Mouse (Mus musculus) lung, embryonic 16.5 days (tissue): ENCODE data around the gene Usp54. TPM values are rescaled to one million over a fixed set of nuclear protein-coding genes. Genes with fewer than 3 reads are reported as not detected.
"Not testable (repeated sequence)": the region's sequence is repeated elsewhere in the genome, so short reads cannot be mapped to it uniquely, and the experiment has no call there.

Source experiments
- ATAC-seq: fragments of 200-750 bp; cut with Nextera tagmentation; 2 replicates; pipeline ENCODE4 v1.8.0; 2017; ENCODE audit warnings: low read depth, mild to moderate bottlenecking, moderate library complexity
- H3K27ac ChIP-seq: fragments of 300-500 bp; sonication (generic); 2 replicates; pipeline ENCODE4 v1.5.1; 2014; ENCODE audit warnings: mild to moderate bottlenecking, control low read depth, low read length
- H3K27me3 ChIP-seq: fragments of 300-500 bp; sonication (generic); 2 replicates; pipeline ENCODE4 v1.6.1; 2014; ENCODE audit warnings: low read depth, low read length, mixed read lengths; ENCODE audit not compliant: control insufficient read depth, insufficient read depth
- H3K36me3 ChIP-seq: fragments of 300-500 bp; sonication (generic); 2 replicates; pipeline ENCODE4 v1.6.1; 2014; ENCODE audit warnings: low read length; ENCODE audit not compliant: control insufficient read depth, insufficient read depth
- H3K4me1 ChIP-seq: fragments of 300-500 bp; sonication (generic); replicated peaks from 2 replicates; pipeline ENCODE4 v1.6.1; 2014; ENCODE audit warnings: low read length, mixed read lengths; ENCODE audit not compliant: control insufficient read depth, insufficient read depth
- H3K4me2 ChIP-seq: fragments of 300-500 bp; sonication (generic); 2 replicates; pipeline ENCODE4 v1.6.1; 2014; ENCODE audit warnings: low read depth, low read length, control low read depth
- H3K4me3 ChIP-seq: fragments of 300-500 bp; sonication (generic); 2 replicates; pipeline ENCODE4 v1.5.1; 2014; ENCODE audit warnings: mild to moderate bottlenecking, low read length, control low read depth
- H3K9ac ChIP-seq: fragments of 300-500 bp; sonication (generic); 2 replicates; pipeline ENCODE4 v1.6.1; 2014; ENCODE audit warnings: low read length, control low read depth
- H3K9me3 ChIP-seq: fragments of 300-500 bp; sonication (generic); 2 replicates; pipeline ENCODE4 v1.6.1; 2016; ENCODE audit warnings: low read length; ENCODE audit not compliant: control insufficient read depth
- WGBS: fragments of 180-500 bp; shearing (Covaris S2); extraction: QIAGEN DNeasy Blood & Tissue Kit; methylation state at CpG from one replicate; pipeline ENCODE4 v1.1.7; 2014; 5-methylcytosine and 5-hydroxymethylcytosine counted together
- polyA plus RNA-seq: library from polyadenylated mRNA; unstranded; fragments of >200 nt; fragmentation: Nextera tagmentation; extraction: Ambion mirVana; gene quantifications from 2 replicates; pipeline ENCODE4 v1.2.1, GENCODE M21; 2015

Gene Usp54
- polyA plus RNA-seq, 1 experiment from 2014 or later: 8.1 TPM

DNA sequence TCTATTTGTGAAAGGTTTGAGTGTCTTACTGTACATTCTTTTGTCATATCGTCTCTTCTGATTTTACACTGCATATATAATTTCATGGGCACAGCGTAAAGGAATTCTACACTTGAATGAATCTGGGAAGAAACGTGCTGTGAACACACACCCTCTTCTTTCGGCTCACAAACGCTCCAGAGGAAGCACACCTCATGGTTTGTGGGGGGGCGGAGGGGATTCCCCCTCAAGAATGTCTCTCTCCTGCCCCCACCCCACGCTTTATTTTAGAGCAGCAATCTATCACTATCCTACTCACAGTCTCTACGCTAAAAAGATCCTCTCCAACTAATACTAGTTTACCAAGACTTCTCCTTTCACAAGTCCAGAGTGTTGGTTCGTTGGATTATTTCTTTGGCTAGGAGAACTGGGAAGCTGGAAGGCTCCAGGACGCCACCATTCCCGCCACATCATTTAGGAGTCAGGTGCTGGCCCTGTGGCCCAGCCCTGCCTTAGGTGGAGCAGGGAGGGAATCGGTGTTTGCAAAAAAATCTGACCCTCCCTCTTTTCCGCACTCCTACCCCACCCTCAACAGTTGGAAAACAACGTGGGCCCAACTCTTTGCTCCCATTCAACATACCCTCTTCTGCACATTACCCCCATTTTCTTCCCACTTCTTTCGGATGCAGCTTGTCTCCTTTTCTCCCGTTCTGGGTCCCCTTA, 794 bp downstream of the Usp54 start:
- Histone ChIP-seq H3K9me3 (no peaks in the 10 kb centered on the region), H3K4me1 (peaks cover 12% of the 10 kb centered on the region), H3K4me3 (peak overlapping the region; percentile 86), H3K27me3 (no peaks in the 10 kb centered on the region), H3K4me2 (peak overlapping the region; percentile 79), H3K27ac (peak overlapping the region; percentile 79), H3K36me3 (no peaks in the 10 kb centered on the region), H3K9ac (peak overlapping the region; percentile 94)
- ATAC-seq: peak; percentile 64
- 3% methylated on average over 16 of the region's 16 CpGs for WGBS

DNA sequence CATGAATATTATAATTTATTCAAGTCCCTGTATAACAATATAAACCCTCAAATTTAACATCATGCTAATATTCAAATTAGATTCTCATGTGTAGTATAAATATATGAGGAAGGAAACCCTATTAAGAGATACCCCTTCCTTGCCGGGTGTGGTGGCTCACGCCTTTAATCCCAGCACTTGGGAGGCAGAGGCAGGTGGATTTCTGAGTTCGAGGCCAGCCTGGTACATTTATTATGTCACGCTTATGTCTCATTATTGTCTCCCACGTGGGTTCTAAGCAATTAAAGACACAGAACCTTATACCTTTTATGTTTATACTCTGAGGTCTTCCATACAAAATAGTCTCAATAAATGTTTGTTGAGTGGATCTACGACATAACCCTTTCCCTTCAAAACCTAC, 2.2 kb downstream of the Usp54 start:
- Histone ChIP-seq H3K27me3 (no peaks in the 10 kb centered on the region), H3K36me3 (no peaks in the 10 kb centered on the region), H3K4me2 (no peak overlapping the region), H3K4me1 (peaks cover 12% of the 10 kb centered on the region), H3K4me3 (no peak overlapping the region), H3K9me3 (no peaks in the 10 kb centered on the region), H3K27ac (no peak overlapping the region), H3K9ac (no peak overlapping the region)
- no peak for ATAC-seq
- WGBS: 91% methylated on average over 6 of the region's 6 CpGs

DNA sequence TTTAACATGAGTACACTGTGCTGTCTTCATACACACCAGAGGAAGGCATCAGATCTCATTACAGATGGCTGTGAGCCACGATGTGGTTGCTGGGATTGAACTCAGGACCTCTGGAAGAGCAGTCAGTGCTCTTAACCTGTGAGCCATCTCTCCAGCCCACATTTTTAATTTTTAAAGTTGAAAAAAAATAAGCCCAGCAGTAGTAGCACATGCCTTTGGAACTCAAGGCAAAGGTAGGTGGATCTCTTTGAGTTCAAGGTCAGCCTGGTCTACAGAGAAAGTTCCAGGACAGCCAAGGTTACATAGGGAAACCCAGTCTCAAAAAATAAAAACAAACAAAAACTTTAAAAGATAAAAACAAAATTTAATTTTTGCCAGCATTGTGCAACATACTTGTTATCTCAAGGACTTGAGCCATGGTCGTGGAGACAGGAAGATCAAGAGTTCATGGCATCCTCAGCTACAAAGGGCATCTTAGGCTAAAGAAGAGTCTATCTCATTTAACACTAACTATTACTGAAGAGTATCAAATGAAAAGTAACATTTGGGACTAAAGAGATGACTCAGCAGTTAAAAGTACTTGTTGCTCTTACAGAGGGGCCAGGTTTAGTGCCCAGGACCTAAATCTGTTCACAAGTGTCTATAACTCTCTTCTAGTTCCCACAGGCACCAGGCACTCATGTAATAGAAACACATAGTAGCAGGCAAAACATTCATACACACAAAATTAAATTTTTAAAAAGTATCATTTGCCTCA, 2.9 kb downstream of the Usp54 start:
- Histone ChIP-seq H3K4me2 (no peak overlapping the region), H3K27me3 (no peaks in the 10 kb centered on the region), H3K4me3 (no peak overlapping the region), H3K27ac (no peak overlapping the region), H3K9ac (no peak overlapping the region), H3K4me1 (peaks cover 12% of the 10 kb centered on the region), H3K36me3 (no peaks in the 10 kb centered on the region), H3K9me3 (no peaks in the 10 kb centered on the region)
- ATAC-seq: no peak
- WGBS: 62% methylated on average over 2 of the region's 2 CpGs

DNA sequence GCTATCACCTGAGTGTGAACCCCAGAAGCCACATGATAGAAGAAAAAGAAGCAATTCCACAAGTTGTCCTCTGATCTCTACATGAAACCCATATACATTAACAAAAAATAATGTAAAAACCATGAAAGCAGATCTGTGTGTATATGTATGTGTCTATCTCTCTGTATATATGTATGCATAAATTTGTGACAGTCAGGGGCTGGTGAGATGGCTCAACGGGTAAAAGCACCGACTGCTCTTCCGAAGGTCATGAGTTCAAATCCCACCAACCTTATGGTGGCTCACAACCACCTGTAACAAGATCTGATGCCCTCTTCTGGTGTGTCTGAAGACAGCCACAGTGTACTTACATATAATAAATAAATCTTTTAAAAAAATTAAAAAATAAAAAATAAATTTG, 3.9 kb downstream of the Usp54 start:
- H3K9ac ChIP-seq, H3K4me1 ChIP-seq, H3K27me3 ChIP-seq, H3K36me3 ChIP-seq, H3K4me3 ChIP-seq, H3K9me3 ChIP-seq, H3K27ac ChIP-seq, H3K4me2 ChIP-seq, ATAC-seq: not testable (repeated sequence)
- WGBS: 91% methylated on average over 3 of the region's 3 CpGs

DNA sequence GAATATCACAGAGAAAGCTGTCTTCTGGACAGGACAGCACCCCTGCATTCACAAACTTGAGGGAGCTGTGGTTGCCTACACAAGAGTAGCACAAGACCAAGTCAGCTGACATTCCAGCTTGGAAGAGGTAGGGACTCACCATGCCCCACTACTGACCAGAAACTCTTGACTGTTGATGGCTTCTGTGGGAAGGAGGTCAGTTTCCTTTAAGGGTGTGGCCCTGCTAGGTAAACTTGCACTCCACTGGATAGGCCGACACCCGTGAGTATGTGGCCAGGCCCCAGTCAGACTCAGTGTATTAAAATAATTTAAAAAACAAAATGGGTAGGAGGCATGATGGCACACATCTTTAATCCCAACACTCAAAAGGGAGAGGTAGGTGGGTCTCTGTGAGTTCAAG, 5.3 kb downstream of the Usp54 start:
- Histone ChIP-seq H3K4me1 (peaks cover 4% of the 10 kb centered on the region), H3K36me3 (no peaks in the 10 kb centered on the region), H3K4me3 (no peak overlapping the region), H3K9ac (no peak overlapping the region), H3K27me3 (no peaks in the 10 kb centered on the region), H3K27ac (no peak overlapping the region), H3K9me3 (no peaks in the 10 kb centered on the region), H3K4me2 (no peak overlapping the region)
- 0 out of 2 replicates have a peak, but pooled peaks have one; percentile 27 for ATAC-seq
- 55% methylated on average over 2 of the region's 2 CpGs for WGBS

DNA sequence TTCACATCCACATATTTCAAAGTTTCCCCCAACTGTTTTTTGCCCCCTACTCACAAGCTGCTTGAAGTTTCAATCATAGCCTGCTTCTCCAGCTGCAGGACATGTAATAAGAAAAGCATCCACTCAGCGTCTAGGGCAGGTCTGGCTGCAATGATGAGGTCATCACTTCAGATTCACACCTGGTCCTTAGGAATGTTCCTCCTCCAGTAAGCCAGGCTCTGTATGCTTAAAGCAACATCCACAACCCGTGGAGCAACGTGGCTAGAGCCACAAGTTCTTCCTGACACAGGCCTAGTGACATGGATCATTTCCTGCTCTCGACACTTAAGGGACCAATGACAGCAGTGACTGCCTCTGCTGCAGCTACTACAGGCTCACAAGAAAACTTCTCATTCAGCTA, 9.6 kb downstream of the Usp54 start:
- no peak overlapping the region for H3K4me3 ChIP-seq
- no peaks in the 10 kb centered on the region for H3K36me3 ChIP-seq
- no peaks in the 10 kb centered on the region for H3K4me1 ChIP-seq
- H3K27me3 ChIP-seq: no peaks in the 10 kb centered on the region
- peak; percentile 62; the same call in 1 of the 2 replicates for ATAC-seq
- H3K27ac ChIP-seq: no peak overlapping the region
- WGBS: 26% methylated on average over 4 of the region's 4 CpGs
- no peak overlapping the region for H3K9ac ChIP-seq
- no peak overlapping the region for H3K4me2 ChIP-seq
- H3K9me3 ChIP-seq: no peaks in the 10 kb centered on the region

DNA sequence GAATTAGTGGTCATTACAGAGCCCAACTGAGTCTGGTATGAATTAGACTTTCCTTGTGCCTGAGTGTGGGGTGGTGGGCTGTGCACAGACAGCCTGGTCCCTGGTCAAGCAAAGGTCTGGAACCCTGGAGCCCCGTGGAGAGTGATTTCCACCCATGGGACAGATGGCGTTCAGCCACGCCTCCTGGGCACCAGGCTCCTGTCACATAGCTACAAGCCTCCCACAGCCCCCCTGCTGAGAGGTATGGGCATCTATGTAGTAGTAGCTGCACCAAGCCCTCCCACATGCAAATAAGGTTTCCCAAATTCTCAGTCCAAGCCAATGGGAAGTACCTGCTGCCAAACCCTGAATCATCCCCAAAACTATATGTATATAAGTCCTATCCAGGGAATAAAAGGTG, 13.9 kb downstream of the Usp54 start:
- no peaks in the 10 kb centered on the region for H3K4me1 ChIP-seq
- 73% methylated on average over 3 of the region's 3 CpGs for WGBS
- H3K4me2 ChIP-seq: no peak overlapping the region
- ATAC-seq: no peak
- H3K27me3 ChIP-seq: no peaks in the 10 kb centered on the region
- no peak overlapping the region for H3K9ac ChIP-seq
- no peak overlapping the region for H3K4me3 ChIP-seq
- H3K27ac ChIP-seq: no peak overlapping the region
- H3K36me3 ChIP-seq: no peaks in the 10 kb centered on the region
- no peaks in the 10 kb centered on the region for H3K9me3 ChIP-seq

DNA sequence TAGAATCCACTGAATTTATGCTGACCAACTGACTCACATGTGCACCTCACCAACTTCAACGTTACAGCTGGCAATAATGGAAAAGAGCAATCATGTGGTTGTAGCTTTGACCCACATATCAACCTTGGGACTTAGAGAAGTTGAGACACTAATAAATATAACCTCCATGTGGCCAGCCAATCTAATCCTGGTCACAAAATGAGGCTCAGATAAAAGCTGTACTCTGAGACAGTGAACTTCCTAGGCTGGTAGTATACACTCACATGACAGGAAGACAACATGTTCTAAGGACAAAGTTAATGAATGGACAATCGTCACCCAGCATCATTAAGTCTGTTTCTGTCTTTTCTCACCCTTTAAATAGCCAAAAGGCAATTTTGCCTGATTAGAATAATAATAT, 14.4 kb downstream of the Usp54 start:
- 77% methylated on average over 2 of the region's 2 CpGs for WGBS
- Histone ChIP-seq H3K27ac (no peak overlapping the region), H3K9me3 (no peaks in the 10 kb centered on the region), H3K4me2 (no peak overlapping the region), H3K9ac (no peak overlapping the region), H3K4me3 (no peak overlapping the region), H3K36me3 (no peaks in the 10 kb centered on the region), H3K4me1 (no peaks in the 10 kb centered on the region), H3K27me3 (no peaks in the 10 kb centered on the region)
- ATAC-seq: no peak

DNA sequence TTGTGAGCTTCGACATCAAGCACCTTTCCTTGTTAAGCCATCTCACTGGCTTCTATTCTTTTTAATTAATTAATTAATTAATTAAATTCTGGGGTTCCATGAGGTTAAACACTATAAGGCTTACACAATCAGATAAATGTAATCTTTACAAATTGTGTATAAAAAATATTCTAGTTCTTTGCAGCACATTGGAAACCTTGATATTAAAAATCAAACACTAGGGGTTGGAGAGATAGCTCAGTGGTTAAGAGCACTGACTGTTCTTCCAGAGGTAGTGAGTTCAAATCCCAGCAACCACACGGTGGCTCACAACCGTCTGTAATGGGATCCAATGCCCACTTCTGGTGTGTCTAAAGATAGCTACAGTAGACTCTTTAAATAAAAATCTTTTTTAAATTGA, 18.0 kb downstream of the Usp54 start:
- Histone ChIP-seq H3K27me3 (no peaks in the 10 kb centered on the region), H3K36me3 (no peaks in the 10 kb centered on the region), H3K27ac (no peak overlapping the region), H3K4me3 (no peak overlapping the region), H3K9ac (no peak overlapping the region), H3K9me3 (no peaks in the 10 kb centered on the region), H3K4me2 (no peak overlapping the region), H3K4me1 (no peaks in the 10 kb centered on the region)
- 89% methylated on average over 3 of the region's 3 CpGs for WGBS
- no peak for ATAC-seq
